Mouse (Mus musculus) liver, embryonic 14.5 days (tissue): ENCODE data around the gene Ccdc102a.
"Not testable (repeated sequence)": the region's sequence is repeated elsewhere in the genome, so short reads cannot be mapped to it uniquely, and the experiment has no call there.

ENCODE experiments used
- CTCF ChIP-seq: IDR thresholded peaks from 2 replicates; pipeline ENCODE4 v1.5.1; 2016; ENCODE audit warnings: antibody characterized with exemption, low read depth, control low read depth
- EP300 ChIP-seq: IDR thresholded peaks from 2 replicates; pipeline ENCODE4 v1.6.1; 2016; ENCODE audit warnings: antibody characterized with exemption, low read depth

- TF ChIP-seq CTCF, EP300: not testable (repeated sequence)
Measured at GRCm38 (mm10) chr8:94854761-94855160, 63.1 kb downstream of the Ccdc102a start.
